Mouse (Mus musculus): ENCODE measurements around the gene Nbea.

Nbea gene

GRCm38 (mm10) chr3:55828481-55829256 lies 354.8 kb downstream of the Nbea start:
- 69% methylated on average over 10 of the region's 10 CpGs for WGBS

- 80% methylated on average over 3 of the region's 3 CpGs for WGBS
Observed at GRCm38 (mm10) chr3:55824864-55825263, 358.6 kb downstream of the Nbea start.

- WGBS, result 77% methylated on average over 2 of the region's 2 CpGs
Observed at GRCm38 (mm10) chr3:55818082-55818481, 365.4 kb downstream of the Nbea start.

- WGBS, result 49% methylated on average over 6 of the region's 6 CpGs
Observed at GRCm38 (mm10) chr3:55816638-55817375, 366.7 kb downstream of the Nbea start.

GRCm38 (mm10) chr3:55816096-55816495 lies 367.4 kb downstream of the Nbea start:
- WGBS, result 51% methylated on average over 5 of the region's 5 CpGs

GRCm38 (mm10) chr3:55814993-55815625 lies 368.4 kb downstream of the Nbea start:
- 54% methylated on average over 5 of the region's 5 CpGs for WGBS

GRCm38 (mm10) chr3:55794768-55795167 lies 388.7 kb downstream of the Nbea start:
- 69% methylated on average over 2 of the region's 2 CpGs for WGBS

GRCm38 (mm10) chr3:55793842-55794575 lies 389.5 kb downstream of the Nbea start:
- WGBS, result 66% methylated on average over 7 of the region's 7 CpGs

- 62% methylated on average over 5 of the region's 5 CpGs for WGBS
Observed at GRCm38 (mm10) chr3:55792251-55792650, 391.2 kb downstream of the Nbea start.

GRCm38 (mm10) chr3:55790609-55791008 lies 392.9 kb downstream of the Nbea start:
- 94% methylated on average over 4 of the region's 4 CpGs for WGBS

- 66% methylated on average over 2 of the region's 2 CpGs for WGBS
Observed at GRCm38 (mm10) chr3:55789856-55790255, 393.6 kb downstream of the Nbea start.

- 63% methylated on average over 5 of the region's 5 CpGs for WGBS
Observed at GRCm38 (mm10) chr3:55788621-55789201, 394.8 kb downstream of the Nbea start.

- WGBS, result 56% methylated on average over 4 of the region's 4 CpGs
Observed at GRCm38 (mm10) chr3:55788214-55788586, 395.3 kb downstream of the Nbea start.

GRCm38 (mm10) chr3:55787487-55788213 lies 395.9 kb downstream of the Nbea start:
- WGBS, result 32% methylated on average over 54 of the region's 54 CpGs

GRCm38 (mm10) chr3:55786835-55787486 lies 396.5 kb downstream of the Nbea start:
- WGBS, result 57% methylated on average over 17 of the region's 17 CpGs

GRCm38 (mm10) chr3:55785981-55786725 lies 397.3 kb downstream of the Nbea start:
- 79% methylated on average over 3 of the region's 3 CpGs for WGBS

GRCm38 (mm10) chr3:55785266-55785980 lies 398.1 kb downstream of the Nbea start:
- 86% methylated on average over 4 of the region's 4 CpGs for WGBS

- WGBS, result 76% methylated on average over 7 of the region's 7 CpGs
Observed at GRCm38 (mm10) chr3:55784101-55784500, 399.4 kb downstream of the Nbea start.

Measured in cerebral cortex, adult 2 months (tissue).